Mouse (Mus musculus): Measurements from ENCODE around the gene Cox10.

DNA sequence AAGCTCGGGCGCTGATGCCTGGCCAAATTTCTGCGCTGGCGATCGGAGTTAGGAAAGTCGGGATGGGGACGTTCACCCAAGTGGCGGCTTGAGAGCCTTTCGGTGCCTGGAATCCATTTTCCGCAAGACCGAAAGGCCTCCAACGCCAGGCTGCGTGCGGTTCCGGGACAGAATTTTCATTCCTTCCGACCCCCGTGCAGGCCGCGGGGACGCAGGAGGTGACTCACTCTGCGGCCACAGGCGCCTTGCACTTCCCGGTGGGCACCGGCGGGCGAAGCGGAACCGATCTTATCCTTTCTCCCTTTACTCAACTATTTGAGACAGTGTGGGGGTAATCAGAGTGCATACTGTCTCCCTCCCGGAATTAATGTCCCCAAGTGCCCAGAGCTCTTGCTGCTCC, 155.9 kb downstream of the Cox10 start:
- TF ChIP-seq GATA1 (IDR thresholded peaks at IDR 0.05; ENCODE audit: borderline replicate concordance, low read length) (no peak), FLI1 (IDR thresholded peaks at IDR 0.05; ENCODE audit: low read length) (no peak)

Data from megakaryocyte, embryonic 14.5 days (primary cell).